Mouse (Mus musculus) embryonic fibroblast, embryonic 13.5 days (primary cell): ENCODE results near the gene Serpina3n.
"Not testable (repeated sequence)": the region's sequence is repeated elsewhere in the genome, so short reads cannot be mapped to it uniquely, and the experiment has no call there.

Experiments used
- CTCF ChIP-seq: IDR thresholded peaks from 2 replicates; pipeline ENCODE4 v1.5.1; 2011; ENCODE audit warnings: mild to moderate bottlenecking, control low read depth, low read length, moderate library complexity, borderline replicate concordance; ENCODE audit not compliant: insufficient read depth
- POLR2A ChIP-seq: IDR thresholded peaks from 2 replicates; pipeline ENCODE4 v1.6.1; 2011; ENCODE audit warnings: low read depth, mild to moderate bottlenecking, control low read depth, low read length, moderate library complexity

DNA sequence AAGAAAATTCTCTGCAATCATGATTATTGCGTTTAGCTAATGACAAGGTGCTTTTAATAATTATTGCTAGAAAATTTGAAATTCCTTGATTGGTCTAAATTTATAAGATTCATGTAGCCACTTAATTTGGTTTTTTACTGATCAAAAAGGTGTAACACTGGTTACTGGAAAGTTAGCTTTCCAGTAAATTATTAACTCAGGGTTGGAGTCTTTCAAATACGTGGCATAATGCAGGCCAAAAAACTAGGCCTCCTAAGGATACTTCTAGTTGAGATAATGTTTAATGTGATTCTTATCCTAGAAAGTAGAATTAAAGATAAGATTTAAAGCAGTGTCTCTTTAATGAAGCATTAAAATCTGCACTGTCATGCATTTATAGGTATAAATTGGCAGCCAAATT lies 28.2 kb upstream of the Serpina3n start:
- TF ChIP-seq POLR2A, CTCF: not testable (repeated sequence)
